Mouse (Mus musculus) erythroblast, embryonic 14.5 days (primary cell): ENCODE results near the gene Dhx37.

Experiments used
- GATA1 ChIP-seq: IDR thresholded peaks from 2 replicates; pipeline ENCODE4 v1.6.1; 2012; ENCODE audit warnings: low read length, inconsistent platforms, mixed read lengths
- TAL1 ChIP-seq: IDR thresholded peaks from 3 replicates; pipeline ENCODE4 v1.6.1; 2012; ENCODE audit warnings: low read length, inconsistent platforms, mixed read lengths

DNA sequence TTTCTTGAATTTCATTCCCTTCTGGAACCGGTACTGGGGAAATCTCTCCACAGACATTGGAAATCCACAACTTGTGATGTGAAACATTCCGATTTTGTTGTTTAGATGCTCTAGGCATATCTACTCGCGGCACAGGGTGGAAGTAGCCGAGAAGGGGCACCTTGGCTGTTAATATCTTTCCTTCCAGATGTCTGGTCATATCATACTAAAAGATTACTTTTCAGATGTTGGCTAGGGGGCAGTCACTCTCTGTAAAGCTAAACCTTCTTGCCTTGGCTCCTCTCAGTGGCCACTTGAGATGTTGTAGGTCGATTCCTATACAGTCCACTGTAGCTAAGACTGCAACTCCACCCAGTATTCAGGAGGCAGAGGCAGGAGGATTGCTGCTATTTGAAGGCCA lies 22.2 kb upstream of the Dhx37 start:
- TF ChIP-seq TAL1 = no peak
- TF ChIP-seq GATA1 = no peak
